8 mouse cellular contexts compared by ENCODE assay signal in genomic region chr17:44737275-44738120, GRCm38 (mm10). TPM values are rescaled to one million over a fixed set of nuclear protein-coding genes. Genes with fewer than 3 reads are reported as not detected.
DNase-seq lines count a peak whose midpoint lies in the region.

No protein-coding gene starts in this region.

- H3K27ac ChIP-seq in limb, embryonic 10.5 days, result peak overlapping the region; percentile 23; the same call in 1 of the 2 replicates

- under 1% methylated on average over 33 of the region's 33 CpGs for WGBS in limb, embryonic 10.5 days

- peak overlapping the region; percentile 42 for H3K4me3 ChIP-seq in limb, embryonic 10.5 days

- peak; percentile 22 to 42 for DNase-seq in cerebellum, postnatal 10 days
- DNase-seq in cerebellum, postnatal 4 days (ENCODE audit: low spot score in 2 of 2), result no peak
- DNase-seq in right cerebral cortex, postnatal 25 days, result peak; percentile 21
- no peak for DNase-seq in right cerebral cortex, postnatal 14 days
- DNase-seq in forelimb bud, embryonic 11.5 days (ENCODE audit: low read depth, low spot score), result peak; percentile 30
- DNase-seq in limb, embryonic 10.5 days (ENCODE audit: low spot score), result peak; percentile 64
- peak; percentile 18 for DNase-seq in retina, embryonic 14.5 days (ENCODE audit: low spot score)
- no peak for DNase-seq in frontal cortex, postnatal 14 days (ENCODE audit: low spot score in 2 of 2)

- H3K9me3 ChIP-seq in limb, embryonic 10.5 days (replicated peaks), result no peaks in the 10 kb centered on the region

- peaks cover 53% of the 10 kb centered on the region for H3K4me1 ChIP-seq in limb, embryonic 10.5 days

- H3K36me3 ChIP-seq in limb, embryonic 10.5 days, result no peaks in the 10 kb centered on the region

- peaks cover 85% of the 10 kb centered on the region for H3K27me3 ChIP-seq in limb, embryonic 10.5 days (ENCODE audit: low read depth, poor library complexity, severe bottlenecking)

RNA-seq across cellular contexts. Expression of gene Supt3, which starts 39.5 kb away (rescaled TPM):
- 21.6 and 24.9 TPM in 2 replicates for polyA plus RNA-seq in limb, embryonic 10.5 days (2016; fragmentation: Nextera tagmentation; extraction: Ambion mirVana)

Comparison
In these comparisons a context has a peak if more than half of its experiments do, and no peak if none do; other contexts are left out.
1. DNase-seq: peak in cerebellum, postnatal 10 days (2 of 2), right cerebral cortex, postnatal 25 days (single experiment), forelimb bud, embryonic 11.5 days (single experiment), limb, embryonic 10.5 days (single experiment) and retina, embryonic 14.5 days (single experiment); none in cerebellum, postnatal 4 days (0 of 2), right cerebral cortex, postnatal 14 days (single experiment) and frontal cortex, postnatal 14 days (0 of 2).